Mouse (Mus musculus): ENCODE results near the gene Wwp2. TPM values are rescaled to one million over a fixed set of nuclear protein-coding genes. Genes with fewer than 3 reads are reported as not detected.

Gene Wwp2
- total and polyA plus RNA-seq, 3 experiments: 21.8 to 31.5 TPM; not detected in 1

DNA sequence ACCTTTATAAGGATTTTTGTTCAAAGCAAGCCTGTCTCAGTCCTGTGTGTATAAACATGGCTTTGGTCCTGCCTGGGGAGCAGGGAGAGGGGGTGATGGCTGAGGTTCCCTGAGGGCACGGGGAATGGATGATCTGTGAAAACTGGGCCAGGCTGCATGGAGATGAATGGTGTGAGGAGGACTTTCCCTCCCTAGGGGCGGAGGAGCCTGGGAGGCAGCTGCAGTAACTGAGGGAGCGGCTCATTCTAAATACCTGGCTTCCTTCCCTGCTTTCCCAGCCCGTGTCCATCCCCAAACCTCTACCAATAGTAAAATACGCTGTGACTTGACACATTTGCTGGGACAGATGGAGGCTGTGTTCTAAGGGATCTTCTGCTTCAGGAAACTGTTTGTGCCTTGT lies 34.1 kb downstream of the Wwp2 start:
- no peaks in the 10 kb centered on the region for H3K9me3 ChIP-seq (replicated peaks; ENCODE audit: insufficient read depth, low read length)
- no peak overlapping the region for H3K4me3 ChIP-seq (ENCODE audit: control insufficient read depth in 1 of 2, insufficient read depth in 1 of 2, low read depth in 2 of 2, low read length in 2 of 2)
- H3K36me3 ChIP-seq (ENCODE audit: control insufficient read depth in 1 of 2, insufficient read depth in 2 of 2, low read length in 2 of 2): no peaks in the 10 kb centered on the region; a peak in 1 of 4 replicates
- no peak overlapping the region for H3K27ac ChIP-seq (ENCODE audit: control insufficient read depth, low read depth, low read length)
- no peaks in the 10 kb centered on the region for H3K27me3 ChIP-seq (ENCODE audit: control insufficient read depth in 1 of 2, insufficient read depth in 2 of 2, low read length in 2 of 2)
- no peak for DNase-seq (ENCODE audit: low read depth, low spot score)
- no peaks in the 10 kb centered on the region for H3K79me2 ChIP-seq (ENCODE audit: control insufficient read depth, insufficient read depth, low read length, poor library complexity)
- no peak overlapping the region for H3K9ac ChIP-seq (ENCODE audit: control insufficient read depth, low read depth, low read length, poor library complexity, severe bottlenecking)
- H3K4me1 ChIP-seq (ENCODE audit: control insufficient read depth in 1 of 2, insufficient read depth in 2 of 2, low read length in 2 of 2): no peaks in the 10 kb centered on the region
- TF ChIP-seq GABPA (IDR thresholded peaks at IDR 0.05; ENCODE audit: low read depth, low read length) (no peak), GATA1 (IDR thresholded peaks at IDR 0.05; ENCODE audit: low read depth, low read length) (no peak), SIN3A (IDR thresholded peaks at IDR 0.05; ENCODE audit: low read length) (no peak), ZMIZ1 (IDR thresholded peaks at IDR 0.05; ENCODE audit: low read depth, low read length) (no peak), TAL1 (IDR thresholded peaks at IDR 0.05; ENCODE audit: low read length) (no peak), RCOR1 (IDR thresholded peaks at IDR 0.05; ENCODE audit: low read depth, low read length) (no peak), MAFK (IDR thresholded peaks at IDR 0.05; ENCODE audit: borderline replicate concordance, low read depth, low read length) (no peak), CHD2 (IDR thresholded peaks at IDR 0.05; ENCODE audit: low read length) (no peak), MAZ (IDR thresholded peaks at IDR 0.05; ENCODE audit: low read depth, low read length) (no peak)

DNA sequence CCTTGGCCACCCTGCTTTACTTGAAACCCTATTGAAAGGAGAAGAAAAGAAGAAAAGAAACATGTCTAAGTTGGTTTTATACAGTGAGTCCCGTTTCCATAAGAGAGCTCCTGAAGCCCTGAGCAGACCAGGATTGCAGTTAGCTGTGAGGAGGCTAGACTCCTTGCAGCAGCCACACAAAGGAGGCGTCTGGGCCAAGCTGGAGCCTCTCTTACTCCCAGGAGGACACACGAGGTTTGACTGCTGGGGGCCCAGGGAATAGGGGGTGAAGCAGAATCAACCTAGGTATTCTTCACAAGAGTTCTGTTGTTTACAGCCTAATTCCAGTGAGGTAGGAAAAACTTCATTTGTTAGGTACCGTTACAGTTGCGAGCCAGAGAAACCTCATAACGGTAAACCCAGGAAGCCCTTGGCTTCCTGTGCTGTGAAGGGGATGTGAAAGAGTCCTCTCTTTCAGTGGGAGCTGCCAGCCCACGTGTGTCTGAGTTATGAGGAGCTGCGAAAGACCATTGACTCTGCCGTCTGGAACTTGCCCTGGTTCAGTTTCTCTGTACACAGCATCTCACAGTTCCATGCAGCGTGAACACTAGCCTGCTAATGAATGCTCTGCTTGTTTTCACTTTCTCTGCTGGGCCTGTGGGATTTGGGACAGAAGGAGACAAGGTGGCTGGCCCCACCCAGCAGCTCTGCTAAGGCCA lies 36.4 kb downstream of the Wwp2 start:
- Histone ChIP-seq H3K36me3 (ENCODE audit: control insufficient read depth in 1 of 2, insufficient read depth in 2 of 2, low read length in 2 of 2) (no peaks in the 10 kb centered on the region; a peak in 1 of 4 replicates), H3K27ac (ENCODE audit: control insufficient read depth, low read depth, low read length) (no peak overlapping the region), H3K79me2 (ENCODE audit: control insufficient read depth, insufficient read depth, low read length, poor library complexity) (no peaks in the 10 kb centered on the region), H3K9me3 (replicated peaks; ENCODE audit: insufficient read depth, low read length) (no peaks in the 10 kb centered on the region), H3K4me1 (ENCODE audit: control insufficient read depth in 1 of 2, insufficient read depth in 2 of 2, low read length in 2 of 2) (no peaks in the 10 kb centered on the region), H3K9ac (ENCODE audit: control insufficient read depth, low read depth, low read length, poor library complexity, severe bottlenecking) (no peak overlapping the region), H3K27me3 (ENCODE audit: control insufficient read depth in 1 of 2, insufficient read depth in 2 of 2, low read length in 2 of 2) (no peaks in the 10 kb centered on the region), H3K4me3 (ENCODE audit: control insufficient read depth in 1 of 2, insufficient read depth in 1 of 2, low read depth in 2 of 2, low read length in 2 of 2) (no peak overlapping the region)
- DNase-seq (ENCODE audit: low read depth, low spot score): no peak
- TF ChIP-seq UBTF (IDR thresholded peaks at IDR 0.05; ENCODE audit: borderline replicate concordance, insufficient read depth, low read depth, low read length) (no peak), MEF2A (IDR thresholded peaks at IDR 0.05; ENCODE audit: extremely low read depth, insufficient replicate concordance, low read depth, low read length, poor library complexity, severe bottlenecking) (no peak), EP300 (IDR thresholded peaks at IDR 0.05; ENCODE audit: low read depth in 1 of 2, low read length in 2 of 2) (no peak), MYB (IDR thresholded peaks at IDR 0.05; ENCODE audit: low read depth, low read length) (no peak), GABPA (IDR thresholded peaks at IDR 0.05; ENCODE audit: low read depth, low read length) (no peak), ETS1 (IDR thresholded peaks at IDR 0.05; ENCODE audit: low read depth, low read length) (no peak), CHD1 (IDR thresholded peaks at IDR 0.05; ENCODE audit: low read depth, low read length) (no peak), GATA1 (IDR thresholded peaks at IDR 0.05; ENCODE audit: low read depth, low read length) (no peak), MXI1 (IDR thresholded peaks at IDR 0.05; ENCODE audit: low read depth, low read length) (no peak), BHLHE40 (IDR thresholded peaks at IDR 0.05; ENCODE audit: borderline replicate concordance, low read depth, low read length) (no peak), SIN3A (IDR thresholded peaks at IDR 0.05; ENCODE audit: low read length) (no peak), MYC (IDR thresholded peaks at IDR 0.05; ENCODE audit: low read depth, low read length) (no peak), SMC3 (IDR thresholded peaks at IDR 0.05; ENCODE audit: low read depth, low read length) (no peak), MAX (IDR thresholded peaks at IDR 0.05; ENCODE audit: low read length) (no peak), ZMIZ1 (IDR thresholded peaks at IDR 0.05; ENCODE audit: low read depth, low read length) (no peak), JUND (IDR thresholded peaks at IDR 0.05; ENCODE audit: low read depth, low read length) (no peak), POLR2AphosphoS5 (IDR thresholded peaks at IDR 0.05; ENCODE audit: borderline replicate concordance, low read depth, low read length) (no peak), ZNF384 (IDR thresholded peaks at IDR 0.05; ENCODE audit: low read depth, low read length) (no peak), TAL1 (IDR thresholded peaks at IDR 0.05; ENCODE audit: low read length) (no peak), ZC3H11A (IDR thresholded peaks at IDR 0.05; ENCODE audit: low read depth, low read length) (no peak)

All from MEL (cell line).